Mouse (Mus musculus) limb, embryonic 11.5 days (tissue): Measurements from ENCODE around the gene Slc4a1. TPM values are rescaled to one million over a fixed set of nuclear protein-coding genes. Genes with fewer than 3 reads are reported as not detected.
A peak's percentile ranks its signal among the peaks of the same experiment; 100 is the strongest.

Experiments used
- ATAC-seq: fragments of 200-750 bp; cut with Nextera tagmentation; 2 replicates; pipeline ENCODE4 v1.8.0; 2017; ENCODE audit warnings: low read depth; ENCODE audit not compliant: insufficient number of reproducible peaks, low FRiP score, low TSS enrichment
- DNase-seq: peaks from one replicate; pipeline ENCODE4 v3.0.0-alpha.2; 2015; ENCODE audit warnings: low spot score
- H3K27ac ChIP-seq: fragments of 300-500 bp; sonication (generic); replicated peaks from 2 replicates; pipeline ENCODE4 v1.5.1; 2014; ENCODE audit warnings: low read depth, mild to moderate bottlenecking, low read length
- H3K27me3 ChIP-seq: fragments of 300-500 bp; sonication (generic); 2 replicates; pipeline ENCODE4 v1.6.1; 2014; ENCODE audit warnings: mild to moderate bottlenecking, low read length, mixed read lengths; ENCODE audit not compliant: control insufficient read depth, insufficient read depth
- H3K36me3 ChIP-seq: fragments of 300-500 bp; sonication (generic); 2 replicates; pipeline ENCODE4 v1.6.1; 2014; ENCODE audit warnings: mild to moderate bottlenecking, low read length, moderate library complexity, mixed read lengths; ENCODE audit not compliant: control insufficient read depth, insufficient read depth
- H3K4me1 ChIP-seq: fragments of 300-500 bp; sonication (generic); 2 replicates; pipeline ENCODE4 v1.6.1; 2014; ENCODE audit warnings: low read length, mixed read lengths; ENCODE audit not compliant: control insufficient read depth, insufficient read depth
- H3K4me2 ChIP-seq: fragments of 300-500 bp; sonication (generic); 2 replicates; pipeline ENCODE4 v1.6.1; 2014; ENCODE audit warnings: low read depth, mild to moderate bottlenecking, moderate library complexity; ENCODE audit not compliant: severe bottlenecking
- H3K4me3 ChIP-seq: fragments of 300-500 bp; sonication (generic); 2 replicates; pipeline ENCODE4 v1.5.1; 2014; ENCODE audit warnings: low read depth, low read length
- H3K9ac ChIP-seq: fragments of 300-500 bp; sonication (generic); 2 replicates; pipeline ENCODE4 v1.6.1; 2014; ENCODE audit warnings: mild to moderate bottlenecking, low read length
- H3K9me3 ChIP-seq: fragments of 300-500 bp; sonication (generic); 2 replicates; pipeline ENCODE4 v1.6.1; 2016; ENCODE audit warnings: low read length; ENCODE audit not compliant: control insufficient read depth
- WGBS: fragments of 180-500 bp; shearing (Covaris S2); extraction: QIAGEN DNeasy Blood & Tissue Kit; methylation state at CpG from one replicate; pipeline ENCODE4 v1.1.7; 2014; 5-methylcytosine and 5-hydroxymethylcytosine counted together
- polyA plus RNA-seq: library from polyadenylated mRNA; unstranded; fragments of >200 nt; fragmentation: Nextera tagmentation; extraction: Ambion mirVana; gene quantifications from 2 replicates; pipeline ENCODE4 v1.2.1, GENCODE M21; 2014

Slc4a1 gene
- polyA plus RNA-seq, 1 experiment from 2014 or later, result 20.4 TPM

GRCm38 (mm10) chr11:102316572-102317297 is 49.3 kb downstream of the Slc4a1 start:
- under 1% methylated on average over 62 of the region's 80 CpGs for WGBS

GRCm38 (mm10) chr11:102315690-102316571 is 50.1 kb downstream of the Slc4a1 start:
- Histone ChIP-seq H3K4me3 (peak overlapping the region; percentile 95), H3K36me3 (peaks cover 15% of the 10 kb centered on the region), H3K4me2 (peak overlapping the region; percentile 91), H3K27me3 (no peaks in the 10 kb centered on the region), H3K9ac (peak overlapping the region; percentile 49; the same call in 1 of the 2 replicates), H3K27ac (peak overlapping the region; percentile 99; the same call in 1 of the 2 replicates), H3K4me1 (peaks cover 15% of the 10 kb centered on the region), H3K9me3 (no peaks in the 10 kb centered on the region)
- 15% methylated on average over 14 of the region's 14 CpGs for WGBS
- no peak; the same call in 1 of the 2 replicates for ATAC-seq
- no peak for DNase-seq

More at GRCm38 (mm10) chr11:102316572-102317297, 49.3 kb downstream of the Slc4a1 start:
- peak overlapping the region; percentile 99 for H3K27ac ChIP-seq
- peak; percentile 60; the same call in 1 of the 2 replicates for ATAC-seq
- peaks cover 11% of the 10 kb centered on the region for H3K4me1 ChIP-seq
- peak overlapping the region; percentile 91 for H3K4me2 ChIP-seq
- peak overlapping the region; percentile 95 for H3K4me3 ChIP-seq
- DNase-seq, result peak; percentile 89
- peak overlapping the region; percentile 99 for H3K9ac ChIP-seq
- H3K36me3 ChIP-seq, result peaks cover 15% of the 10 kb centered on the region
- H3K9me3 ChIP-seq, result no peaks in the 10 kb centered on the region
- no peaks in the 10 kb centered on the region for H3K27me3 ChIP-seq

DNA sequence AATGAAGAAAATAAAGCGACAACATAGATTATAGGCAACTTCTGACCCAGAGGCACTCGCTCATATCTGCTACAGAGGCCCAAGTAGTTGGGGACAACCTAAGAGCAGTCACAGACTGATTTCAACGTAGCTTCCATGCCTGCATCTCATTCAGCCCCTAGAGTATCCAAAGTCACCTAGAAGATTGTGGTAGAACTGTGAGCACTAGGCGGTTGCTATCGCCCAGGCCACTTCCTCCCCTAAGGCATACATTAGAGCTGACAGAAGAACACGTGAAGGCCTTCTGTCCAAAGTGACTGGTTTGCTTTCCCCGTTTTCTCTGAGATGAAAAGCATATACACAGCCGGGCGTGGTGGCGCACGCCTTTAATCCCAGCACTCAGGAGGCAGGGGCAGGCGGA is 51.7 kb downstream of the Slc4a1 start:
- no peak overlapping the region for H3K27ac ChIP-seq
- peaks cover 16% of the 10 kb centered on the region for H3K4me1 ChIP-seq
- no peak overlapping the region for H3K4me2 ChIP-seq
- H3K27me3 ChIP-seq, result no peaks in the 10 kb centered on the region
- WGBS, result 89% methylated on average over 12 of the region's 12 CpGs
- H3K36me3 ChIP-seq, result peaks cover 15% of the 10 kb centered on the region
- ATAC-seq (no peak), DNase-seq (no peak)
- no peak overlapping the region for H3K4me3 ChIP-seq
- H3K9me3 ChIP-seq, result no peaks in the 10 kb centered on the region
- no peak overlapping the region for H3K9ac ChIP-seq

DNA sequence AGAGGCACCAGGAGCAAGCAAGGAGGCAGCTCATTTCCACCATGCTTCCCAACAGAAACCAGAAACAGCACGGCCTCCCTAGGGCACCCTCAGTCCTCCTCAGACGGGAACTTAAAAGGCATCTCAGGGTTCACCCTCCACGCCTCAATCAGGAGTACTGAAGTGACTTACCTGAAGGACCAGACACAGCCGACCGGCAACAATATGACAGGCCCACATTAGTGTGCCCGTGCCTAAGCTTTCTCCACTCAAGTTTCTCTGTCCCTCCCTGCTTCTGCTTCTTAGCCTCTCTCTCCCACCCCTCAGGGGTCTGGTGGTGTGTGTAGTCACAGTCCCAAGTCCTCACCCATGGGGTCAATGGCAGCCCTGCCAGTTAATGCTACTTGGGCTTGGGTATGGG is 53.4 kb downstream of the Slc4a1 start:
- Histone ChIP-seq H3K4me2 (no peak overlapping the region), H3K36me3 (peaks cover 22% of the 10 kb centered on the region), H3K4me3 (no peak overlapping the region), H3K9ac (no peak overlapping the region), H3K9me3 (no peaks in the 10 kb centered on the region), H3K27ac (no peak overlapping the region), H3K27me3 (no peaks in the 10 kb centered on the region), H3K4me1 (peaks cover 21% of the 10 kb centered on the region)
- ATAC-seq (no peak), DNase-seq (peak; percentile 15)
- 82% methylated on average over 6 of the region's 6 CpGs for WGBS

DNA sequence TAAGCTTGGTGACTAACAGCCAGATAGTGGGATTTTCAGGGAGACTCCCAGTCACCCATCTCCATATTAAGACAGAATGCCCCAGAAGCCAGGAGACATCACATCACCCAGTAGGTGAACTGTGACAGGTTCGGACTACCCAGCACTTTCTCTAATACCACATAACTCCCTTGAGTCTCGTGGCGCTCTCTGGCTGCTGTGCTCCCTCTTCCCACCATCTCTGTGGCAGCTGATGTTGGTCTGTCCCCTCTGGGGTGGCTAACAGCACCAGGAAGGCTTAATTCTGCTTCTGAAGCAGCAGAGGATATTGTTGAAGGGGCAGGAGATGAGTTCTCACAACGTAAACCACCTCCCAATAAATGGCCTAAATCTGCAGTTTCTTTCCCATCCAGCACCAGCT is 54.0 kb downstream of the Slc4a1 start:
- no peak overlapping the region for H3K9ac ChIP-seq
- H3K36me3 ChIP-seq, result peaks cover 26% of the 10 kb centered on the region
- peaks cover 21% of the 10 kb centered on the region for H3K4me1 ChIP-seq
- 86% methylated on average over 4 of the region's 4 CpGs for WGBS
- H3K4me2 ChIP-seq, result no peak overlapping the region
- H3K9me3 ChIP-seq, result no peaks in the 10 kb centered on the region
- DNase-seq (no peak), ATAC-seq (no peak)
- H3K4me3 ChIP-seq, result no peak overlapping the region
- no peak overlapping the region for H3K27ac ChIP-seq
- H3K27me3 ChIP-seq, result no peaks in the 10 kb centered on the region

- peaks cover 32% of the 10 kb centered on the region for H3K36me3 ChIP-seq
- H3K9ac ChIP-seq, result no peak overlapping the region
- H3K4me2 ChIP-seq, result no peak overlapping the region
- no peak overlapping the region for H3K4me3 ChIP-seq
- H3K9me3 ChIP-seq, result no peaks in the 10 kb centered on the region
- DNase-seq (no peak), ATAC-seq (no peak)
- WGBS, result 46% methylated on average over 37 of the region's 38 CpGs
- no peaks in the 10 kb centered on the region for H3K27me3 ChIP-seq
- no peak overlapping the region for H3K27ac ChIP-seq
- peaks cover 21% of the 10 kb centered on the region for H3K4me1 ChIP-seq
Measured at GRCm38 (mm10) chr11:102310768-102311695, 55.0 kb downstream of the Slc4a1 start.

GRCm38 (mm10) chr11:102309821-102310617 is 56.0 kb downstream of the Slc4a1 start:
- Histone ChIP-seq H3K36me3 (peaks cover 32% of the 10 kb centered on the region), H3K9ac (no peak overlapping the region), H3K4me1 (peaks cover 17% of the 10 kb centered on the region), H3K4me2 (peak overlapping the region; percentile 65), H3K4me3 (peak overlapping the region; percentile 33), H3K9me3 (no peaks in the 10 kb centered on the region), H3K27ac (no peak overlapping the region), H3K27me3 (no peaks in the 10 kb centered on the region)
- WGBS, result 88% methylated on average over 22 of the region's 22 CpGs
- DNase-seq (peak; percentile 23), ATAC-seq (0 out of 2 replicates have a peak, but pooled peaks have one; percentile 0)
